Mouse (Mus musculus) lung, embryonic 14.5 days (tissue): ENCODE data around the gene Acoxl. TPM values are rescaled to one million over a fixed set of nuclear protein-coding genes. Genes with fewer than 3 reads are reported as not detected.

Experiments
- ATAC-seq: fragments of 200-750 bp; cut with Nextera tagmentation; 2 replicates; pipeline ENCODE4 v1.8.0; 2017; ENCODE audit warnings: mild to moderate bottlenecking, moderate TSS enrichment, moderate library complexity; ENCODE audit not compliant: insufficient read depth
- DNase-seq: peaks from one replicate; pipeline ENCODE4 v3.0.0-alpha.2; 2015
- H3K27ac ChIP-seq: fragments of 300-500 bp; sonication (generic); 2 replicates; pipeline ENCODE4 v1.5.1; 2014; ENCODE audit warnings: low read depth, mild to moderate bottlenecking, moderate library complexity
- H3K27me3 ChIP-seq: fragments of 300-500 bp; sonication (generic); 2 replicates; pipeline ENCODE4 v1.6.1; 2014; ENCODE audit warnings: low read length, control low read depth; ENCODE audit not compliant: insufficient read depth
- H3K36me3 ChIP-seq: fragments of 300-500 bp; sonication (generic); 2 replicates; pipeline ENCODE4 v1.6.1; 2014; ENCODE audit warnings: control low read depth; ENCODE audit not compliant: insufficient read depth
- H3K4me1 ChIP-seq: fragments of 300-500 bp; sonication (generic); 2 replicates; pipeline ENCODE4 v1.6.1; 2014; ENCODE audit warnings: antibody characterized with exemption, control low read depth; ENCODE audit not compliant: insufficient read depth
- H3K4me2 ChIP-seq: fragments of 300-500 bp; sonication (generic); 2 replicates; pipeline ENCODE4 v1.6.1; 2014; ENCODE audit warnings: mild to moderate bottlenecking
- H3K4me3 ChIP-seq: fragments of 300-500 bp; sonication (generic); 2 replicates; pipeline ENCODE4 v1.5.1; 2014; ENCODE audit warnings: low read depth, low read length
- H3K9ac ChIP-seq: fragments of 300-500 bp; sonication (generic); 2 replicates; pipeline ENCODE4 v1.6.1; 2014
- H3K9me3 ChIP-seq: fragments of 300-500 bp; sonication (generic); 2 replicates; pipeline ENCODE4 v1.6.1; 2016; ENCODE audit warnings: low read depth, low read length, control low read depth
- CTCF ChIP-seq: IDR thresholded peaks from 2 replicates; pipeline ENCODE4 v1.5.1; 2016; ENCODE audit warnings: antibody characterized with exemption, low read depth
- WGBS: fragments of 180-500 bp; shearing (Covaris S2); extraction: QIAGEN DNeasy Blood & Tissue Kit; methylation state at CpG from one replicate; pipeline ENCODE4 v1.1.7; 2014; 5-methylcytosine and 5-hydroxymethylcytosine counted together
- polyA plus RNA-seq: library from polyadenylated mRNA; unstranded; fragments of >200 nt; fragmentation: Nextera tagmentation; extraction: Ambion mirVana; gene quantifications from 2 replicates; pipeline ENCODE4 v1.2.1, GENCODE M21; 2014

Gene Acoxl
- polyA plus RNA-seq, 1 experiment from 2014 or later = 0.30 TPM

DNA sequence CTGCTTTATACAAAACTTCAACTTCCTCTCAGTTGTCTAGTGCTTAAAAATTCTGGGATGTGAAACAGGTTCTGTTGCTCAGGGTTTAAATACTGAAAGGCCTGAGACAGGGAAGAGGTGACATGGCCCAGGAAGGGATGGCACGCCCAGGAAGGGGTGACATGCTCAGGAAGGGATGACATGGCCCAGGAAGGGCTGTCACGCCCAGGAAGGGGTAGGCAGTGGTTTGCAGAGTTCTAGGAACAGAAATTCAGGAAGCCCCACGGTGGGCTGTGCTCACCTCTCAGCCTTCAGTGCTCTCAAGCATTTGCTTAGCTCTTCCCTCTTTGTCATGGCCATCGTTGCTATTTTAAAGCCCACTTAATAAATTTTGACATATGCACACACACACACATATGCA is 216.2 kb downstream of the Acoxl start:
- 73% methylated on average over 4 of the region's 4 CpGs for WGBS
- ATAC-seq (no peak), DNase-seq (no peak)
- Histone ChIP-seq H3K9ac (no peak overlapping the region), H3K4me1 (no peaks in the 10 kb centered on the region), H3K36me3 (no peaks in the 10 kb centered on the region), H3K27me3 (no peaks in the 10 kb centered on the region), H3K4me3 (no peak overlapping the region), H3K9me3 (no peaks in the 10 kb centered on the region), H3K27ac (no peak overlapping the region), H3K4me2 (no peak overlapping the region)
- TF ChIP-seq CTCF = no peak

DNA sequence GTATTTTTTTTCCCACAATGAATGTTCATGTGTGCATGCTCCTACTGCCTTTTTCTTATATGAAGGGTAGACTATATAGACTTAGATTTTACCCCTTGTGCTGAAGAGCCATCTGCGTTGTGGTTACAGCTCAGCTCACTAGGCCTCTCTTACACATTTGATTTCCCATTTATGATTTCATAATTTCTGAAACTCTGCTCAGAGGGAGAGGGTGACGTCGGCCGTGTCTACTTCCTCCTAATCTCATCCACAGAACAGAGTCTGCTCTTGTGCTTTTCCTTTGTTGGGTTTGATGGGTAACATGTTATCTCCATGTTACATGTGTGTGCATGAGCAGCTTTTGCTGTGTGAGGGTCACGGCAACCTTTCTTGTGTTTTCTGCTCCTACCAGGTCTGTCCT is 219.2 kb downstream of the Acoxl start:
- no peak overlapping the region for H3K4me3 ChIP-seq
- H3K9ac ChIP-seq = no peak overlapping the region
- no peaks in the 10 kb centered on the region for H3K27me3 ChIP-seq
- H3K4me1 ChIP-seq = no peaks in the 10 kb centered on the region
- H3K27ac ChIP-seq = no peak overlapping the region
- no peak for TF ChIP-seq CTCF
- H3K4me2 ChIP-seq = no peak overlapping the region
- H3K9me3 ChIP-seq = no peaks in the 10 kb centered on the region
- ATAC-seq (no peak), DNase-seq (no peak)
- 92% methylated on average over 5 of the region's 5 CpGs for WGBS
- no peaks in the 10 kb centered on the region for H3K36me3 ChIP-seq

DNA sequence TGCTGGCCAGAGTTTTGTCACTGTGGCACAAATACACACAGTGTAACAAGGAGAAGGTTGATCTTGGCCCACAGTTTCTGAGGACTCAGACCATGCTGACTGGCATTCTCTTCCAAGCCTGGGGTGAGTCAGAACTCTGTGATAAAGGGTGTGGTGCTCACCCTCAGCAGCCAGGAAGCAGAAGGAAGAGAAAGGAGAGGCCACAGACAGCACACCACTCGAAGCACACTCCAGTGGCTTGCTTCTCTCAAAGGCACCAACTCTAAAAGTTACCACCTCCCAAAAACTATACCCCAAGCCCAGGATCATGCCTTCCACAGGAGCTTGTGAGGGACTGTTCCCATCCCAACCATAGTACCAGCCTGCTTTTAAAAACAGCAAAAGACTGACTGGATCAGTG is 220.0 kb downstream of the Acoxl start:
- Histone ChIP-seq H3K27ac (no peak overlapping the region), H3K4me1 (no peaks in the 10 kb centered on the region), H3K36me3 (no peaks in the 10 kb centered on the region), H3K4me3 (no peak overlapping the region), H3K27me3 (no peaks in the 10 kb centered on the region), H3K9me3 (no peaks in the 10 kb centered on the region), H3K4me2 (no peak overlapping the region), H3K9ac (no peak overlapping the region)
- ATAC-seq (no peak), DNase-seq (no peak)
- 68% methylated on average over 1 of the region's 1 CpGs for WGBS
- TF ChIP-seq CTCF = no peak

DNA sequence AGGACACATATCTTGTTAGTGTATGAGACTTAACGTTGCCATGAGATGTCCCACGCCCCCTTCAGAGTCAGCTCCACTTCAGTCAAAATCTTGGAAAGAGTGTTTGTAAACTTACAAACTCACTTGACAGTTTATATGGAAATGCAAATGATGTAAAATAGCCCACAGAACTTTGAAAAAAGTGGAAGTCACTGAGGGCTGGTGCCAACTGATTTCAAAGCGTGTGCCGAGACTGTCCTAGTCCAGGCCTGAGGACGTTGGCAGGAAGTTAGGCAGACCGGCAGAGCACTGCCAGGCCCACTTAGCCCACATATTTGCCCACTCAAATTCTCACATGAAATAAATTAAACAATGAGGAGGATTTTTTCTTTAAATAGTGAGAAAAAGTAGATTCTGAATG is 221.5 kb downstream of the Acoxl start:
- 30% methylated on average over 6 of the region's 6 CpGs for WGBS
- no peaks in the 10 kb centered on the region for H3K27me3 ChIP-seq
- H3K9me3 ChIP-seq = no peaks in the 10 kb centered on the region
- ATAC-seq = no peak
- no peaks in the 10 kb centered on the region for H3K4me1 ChIP-seq
- TF ChIP-seq CTCF = no peak
- H3K36me3 ChIP-seq = no peaks in the 10 kb centered on the region
- H3K27ac ChIP-seq = no peak overlapping the region; the same call in 1 of the 2 replicates
- H3K9ac ChIP-seq = no peak overlapping the region
- DNase-seq = peak; percentile 58
- no peak overlapping the region for H3K4me2 ChIP-seq
- no peak overlapping the region for H3K4me3 ChIP-seq

DNA sequence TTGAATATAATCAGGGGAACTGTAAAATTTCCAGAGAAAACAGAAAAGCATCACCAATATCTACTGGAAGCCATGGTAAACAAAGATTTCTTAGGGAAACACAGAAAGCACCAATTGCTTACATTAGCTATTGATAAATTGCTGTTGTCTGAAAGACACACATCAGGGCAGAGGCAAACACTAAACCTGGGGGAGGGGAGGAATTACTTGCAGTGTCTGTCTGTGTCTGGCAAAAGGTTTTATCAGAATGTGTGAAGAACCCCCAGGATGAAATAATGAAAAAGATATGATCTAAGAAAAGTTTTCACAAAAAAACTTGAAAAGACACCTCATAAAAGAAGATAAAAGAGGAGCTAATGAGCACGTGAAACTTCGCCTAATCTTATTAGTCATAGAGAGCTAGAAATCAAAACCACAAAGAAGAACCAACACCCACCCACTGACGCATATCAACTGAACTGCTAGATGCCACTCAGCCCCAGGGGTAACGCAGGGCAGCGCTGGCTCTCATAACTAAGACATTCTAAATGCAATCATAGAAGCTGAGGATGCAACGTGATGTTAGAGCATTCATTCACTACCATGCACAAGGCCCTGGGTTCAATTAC is 222.1 kb downstream of the Acoxl start:
- WGBS = 41% methylated on average over 6 of the region's 6 CpGs
- no peak overlapping the region for H3K4me2 ChIP-seq
- no peaks in the 10 kb centered on the region for H3K36me3 ChIP-seq
- H3K4me3 ChIP-seq = no peak overlapping the region
- DNase-seq (peak; percentile 19), ATAC-seq (no peak)
- H3K27ac ChIP-seq = peak overlapping the region; percentile 42; the same call in 1 of the 2 replicates
- no peak overlapping the region for H3K9ac ChIP-seq
- H3K27me3 ChIP-seq = no peaks in the 10 kb centered on the region
- H3K4me1 ChIP-seq = no peaks in the 10 kb centered on the region
- no peaks in the 10 kb centered on the region for H3K9me3 ChIP-seq
- no peak for TF ChIP-seq CTCF

DNA sequence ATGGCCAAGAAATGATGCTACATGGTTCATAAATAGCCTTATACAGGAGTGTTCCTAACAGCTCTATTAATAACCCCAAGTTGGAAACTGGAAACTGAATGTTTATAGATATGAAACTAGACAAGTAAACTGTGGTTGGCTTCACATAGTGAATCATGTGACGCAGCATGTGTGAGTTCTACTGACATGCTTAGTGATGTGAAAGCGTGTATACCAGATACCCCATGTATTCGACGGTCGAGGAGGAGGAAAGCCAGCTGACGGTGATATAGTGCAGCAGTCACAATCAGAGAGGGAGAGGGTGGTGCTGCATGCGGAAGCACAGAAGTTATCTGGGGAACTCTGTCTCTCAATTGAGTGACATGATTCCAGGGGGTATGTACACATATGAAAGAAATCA is 222.8 kb downstream of the Acoxl start:
- no peak for TF ChIP-seq CTCF
- DNase-seq = peak; percentile 77
- Histone ChIP-seq H3K4me3 (no peak overlapping the region), H3K36me3 (no peaks in the 10 kb centered on the region), H3K4me1 (no peaks in the 10 kb centered on the region), H3K4me2 (no peak overlapping the region), H3K27me3 (no peaks in the 10 kb centered on the region), H3K9ac (no peak overlapping the region), H3K27ac (no peak overlapping the region), H3K9me3 (no peaks in the 10 kb centered on the region)
- ATAC-seq = peak; percentile 85
- WGBS = 44% methylated on average over 7 of the region's 7 CpGs

DNA sequence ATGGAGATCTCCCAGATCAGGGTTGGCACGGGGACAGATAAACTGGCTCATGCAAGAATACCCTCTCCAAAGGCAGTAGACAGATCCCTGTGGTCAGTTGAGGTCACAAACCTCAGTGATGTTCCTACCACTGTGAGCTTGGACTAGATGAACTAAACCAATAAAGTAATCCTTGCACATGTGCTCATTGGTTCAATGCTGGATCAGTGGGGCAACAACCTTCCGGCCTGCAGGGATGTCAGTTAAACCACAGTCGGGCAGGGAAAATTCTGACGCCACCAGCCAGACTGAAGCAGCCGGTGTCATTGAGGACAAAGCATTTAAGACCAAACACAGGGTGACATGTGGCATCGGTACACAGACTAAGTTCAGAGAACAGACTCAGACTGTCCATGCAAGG is 224.1 kb downstream of the Acoxl start:
- DNase-seq (no peak), ATAC-seq (no peak)
- no peak overlapping the region for H3K27ac ChIP-seq
- no peaks in the 10 kb centered on the region for H3K9me3 ChIP-seq
- 85% methylated on average over 6 of the region's 6 CpGs for WGBS
- no peak overlapping the region for H3K4me3 ChIP-seq
- H3K36me3 ChIP-seq = no peaks in the 10 kb centered on the region
- TF ChIP-seq CTCF = no peak
- no peak overlapping the region for H3K4me2 ChIP-seq
- no peaks in the 10 kb centered on the region for H3K27me3 ChIP-seq
- no peak overlapping the region for H3K9ac ChIP-seq
- no peaks in the 10 kb centered on the region for H3K4me1 ChIP-seq

DNA sequence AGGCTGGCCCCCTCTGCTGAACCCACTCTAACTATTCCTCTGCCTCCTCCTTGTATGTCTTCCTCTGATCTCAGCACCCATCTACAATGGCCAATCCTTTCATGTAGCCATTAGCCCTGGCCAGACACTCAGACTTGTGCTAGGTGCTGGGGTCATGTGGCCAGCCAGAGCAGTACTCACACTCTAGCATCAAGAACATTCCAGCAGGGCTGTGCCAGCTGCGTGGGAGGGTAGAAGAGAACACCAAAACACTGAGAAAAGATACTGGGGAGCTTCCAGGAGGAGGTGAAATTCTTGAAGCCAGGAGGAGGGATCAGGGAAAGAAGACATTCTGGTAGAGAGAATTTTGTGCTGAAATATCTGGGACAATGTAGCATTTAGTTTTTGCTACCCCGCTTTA is 226.3 kb downstream of the Acoxl start:
- no peak for ATAC-seq
- H3K27ac ChIP-seq = no peak overlapping the region

More for the DNA sequence above, 226.3 kb downstream of the Acoxl start:
- no peak overlapping the region for H3K4me3 ChIP-seq
- TF ChIP-seq CTCF = no peak
- no peaks in the 10 kb centered on the region for H3K9me3 ChIP-seq
- H3K9ac ChIP-seq = no peak overlapping the region
- H3K36me3 ChIP-seq = no peaks in the 10 kb centered on the region
- no peak overlapping the region for H3K4me2 ChIP-seq
- 85% methylated on average over 2 of the region's 2 CpGs for WGBS
- no peaks in the 10 kb centered on the region for H3K4me1 ChIP-seq
- no peaks in the 10 kb centered on the region for H3K27me3 ChIP-seq
- DNase-seq = no peak
